Mouse (Mus musculus): ENCODE measurements around the gene C2. TPM values are rescaled to one million over a fixed set of nuclear protein-coding genes. Genes with fewer than 3 reads are reported as not detected.

The C2 gene
- polyA plus RNA-seq, 1 experiment from 2014 or later = 1.4 TPM

GRCm38 (mm10) chr17:34899053-34899889 is 1.2 kb upstream of the C2 start:
- Histone ChIP-seq H3K4me2 (ENCODE audit: low read length) (peak overlapping the region; percentile 96), H3K36me3 (ENCODE audit: control insufficient read depth, insufficient read depth, low read length) (peaks cover 39% of the 10 kb centered on the region), H3K9ac (ENCODE audit: low read length) (peak overlapping the region; percentile 94), H3K4me1 (ENCODE audit: control insufficient read depth, insufficient read depth, low read length) (peaks cover 26% of the 10 kb centered on the region), H3K4me3 (ENCODE audit: low read depth, low read length) (peak overlapping the region; percentile 82), H3K9me3 (replicated peaks; ENCODE audit: control insufficient read depth, low read length) (no peaks in the 10 kb centered on the region), H3K27ac (ENCODE audit: low read depth, low read length) (peak overlapping the region; percentile 97), H3K27me3 (replicated peaks; ENCODE audit: control insufficient read depth, insufficient read depth, low read length) (no peaks in the 10 kb centered on the region)
- no peak; the same call in 1 of the 2 replicates for ATAC-seq
- under 1% methylated on average over 41 of the region's 45 CpGs for WGBS
- peak; percentile 29 for DNase-seq (ENCODE audit: low spot score)

- ATAC-seq (peak; percentile 19; the same call in 1 of the 2 replicates), DNase-seq (ENCODE audit: low spot score) (peak; percentile 73)
- Histone ChIP-seq H3K9ac (ENCODE audit: low read length) (peak overlapping the region; percentile 94), H3K4me1 (ENCODE audit: control insufficient read depth, insufficient read depth, low read length) (peaks cover 26% of the 10 kb centered on the region), H3K4me3 (ENCODE audit: low read depth, low read length) (peak overlapping the region; percentile 82), H3K27ac (ENCODE audit: low read depth, low read length) (peak overlapping the region; percentile 97), H3K27me3 (replicated peaks; ENCODE audit: control insufficient read depth, insufficient read depth, low read length) (no peaks in the 10 kb centered on the region), H3K36me3 (ENCODE audit: control insufficient read depth, insufficient read depth, low read length) (peaks cover 35% of the 10 kb centered on the region), H3K4me2 (ENCODE audit: low read length) (peak overlapping the region; percentile 96), H3K9me3 (replicated peaks; ENCODE audit: control insufficient read depth, low read length) (no peaks in the 10 kb centered on the region)
- 0% methylated on average over 1 of the region's 47 CpGs for WGBS
Observed at GRCm38 (mm10) chr17:34898706-34899052, 614 bp upstream of the C2 start.

DNA sequence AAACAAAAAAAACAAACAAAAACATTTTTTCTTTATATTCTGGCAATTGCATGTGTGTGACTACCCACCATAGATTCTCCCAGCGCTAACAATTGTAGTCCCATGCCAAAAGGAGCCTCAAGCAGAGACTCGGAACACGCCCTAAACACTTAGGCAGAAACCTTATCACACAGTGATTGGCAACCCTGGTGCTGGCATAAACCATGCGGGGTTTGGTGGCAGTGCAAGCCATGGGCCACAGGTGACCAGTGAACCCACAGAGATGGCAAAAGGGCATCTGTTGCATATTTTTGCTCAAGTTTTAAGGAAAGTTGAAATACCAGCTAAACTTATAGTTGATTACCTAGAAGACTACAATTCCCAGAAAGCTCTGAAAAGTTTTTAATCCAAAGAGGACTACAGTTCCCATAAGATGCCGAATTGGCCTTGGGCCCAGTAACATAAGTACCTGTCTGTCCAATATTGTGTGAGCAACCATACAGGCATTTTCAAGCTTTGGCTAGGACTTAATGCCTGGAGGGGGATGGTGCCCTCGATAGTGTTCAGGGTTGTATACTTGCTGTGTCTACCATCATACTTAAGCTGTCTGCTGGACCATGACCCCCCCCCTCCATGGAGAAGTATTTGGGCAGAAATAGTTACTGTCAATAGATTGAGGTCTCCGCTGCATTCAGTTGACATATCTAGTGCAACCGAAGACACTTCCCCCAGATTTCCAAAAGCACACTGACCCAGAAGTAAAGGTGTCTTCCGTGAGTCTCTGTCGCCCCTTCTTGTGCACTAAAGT is 499 bp downstream of the C2 start:
- peak overlapping the region; percentile 97 for H3K27ac ChIP-seq (ENCODE audit: low read depth, low read length)
- H3K4me2 ChIP-seq (ENCODE audit: low read length) = peak overlapping the region; percentile 96
- DNase-seq (ENCODE audit: low spot score) = peak; percentile 71
- no peaks in the 10 kb centered on the region for H3K9me3 ChIP-seq (replicated peaks; ENCODE audit: control insufficient read depth, low read length)
- peaks cover 29% of the 10 kb centered on the region for H3K4me1 ChIP-seq (ENCODE audit: control insufficient read depth, insufficient read depth, low read length)
- 16% methylated on average over 10 of the region's 10 CpGs for WGBS
- H3K36me3 ChIP-seq (ENCODE audit: control insufficient read depth, insufficient read depth, low read length) = peaks cover 24% of the 10 kb centered on the region
- H3K27me3 ChIP-seq (replicated peaks; ENCODE audit: control insufficient read depth, insufficient read depth, low read length) = no peaks in the 10 kb centered on the region
- no peak for ATAC-seq
- peak overlapping the region; percentile 82 for H3K4me3 ChIP-seq (ENCODE audit: low read depth, low read length)
- peak overlapping the region; percentile 94 for H3K9ac ChIP-seq (ENCODE audit: low read length)

- H3K27ac ChIP-seq (ENCODE audit: low read depth, low read length) = no peak overlapping the region
- H3K9ac ChIP-seq (ENCODE audit: low read length) = peak overlapping the region; percentile 21; the same call in 1 of the 2 replicates
- peaks cover 29% of the 10 kb centered on the region for H3K4me1 ChIP-seq (ENCODE audit: control insufficient read depth, insufficient read depth, low read length)
Observed at GRCm38 (mm10) chr17:34896366-34896765, 1.7 kb downstream of the C2 start.

DNA sequence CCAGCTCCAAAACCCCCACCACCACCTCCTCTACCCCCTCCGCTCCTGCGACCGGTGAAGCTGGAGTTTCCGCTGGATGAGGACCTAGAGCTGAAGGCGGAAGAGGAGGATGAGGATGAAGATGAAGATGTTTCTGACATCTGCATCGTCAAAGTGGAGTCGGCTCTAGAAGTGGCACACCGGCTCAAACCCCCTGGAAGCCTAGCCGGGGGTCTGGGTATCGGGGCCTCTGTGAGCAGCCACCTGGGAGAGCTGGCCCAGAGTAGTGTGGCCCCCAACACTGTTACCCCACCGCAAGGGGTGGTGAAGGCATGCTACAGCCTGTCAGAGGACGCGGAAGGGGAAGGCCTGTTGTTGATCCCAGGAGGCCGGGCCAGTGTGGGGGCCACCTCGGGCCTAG is 2.3 kb downstream of the C2 start:
- Histone ChIP-seq H3K4me3 (ENCODE audit: low read depth, low read length) (peak overlapping the region; percentile 84), H3K36me3 (ENCODE audit: control insufficient read depth, insufficient read depth, low read length) (peaks cover 9% of the 10 kb centered on the region), H3K4me2 (ENCODE audit: low read length) (peak overlapping the region; percentile 83), H3K27me3 (replicated peaks; ENCODE audit: control insufficient read depth, insufficient read depth, low read length) (no peaks in the 10 kb centered on the region), H3K9me3 (replicated peaks; ENCODE audit: control insufficient read depth, low read length) (no peaks in the 10 kb centered on the region), H3K9ac (ENCODE audit: low read length) (peak overlapping the region; percentile 95), H3K27ac (ENCODE audit: low read depth, low read length) (peak overlapping the region; percentile 93; the same call in 1 of the 2 replicates), H3K4me1 (ENCODE audit: control insufficient read depth, insufficient read depth, low read length) (peaks cover 29% of the 10 kb centered on the region)
- no peak for DNase-seq (ENCODE audit: low spot score)
- WGBS = 92% methylated on average over 15 of the region's 15 CpGs
- ATAC-seq = no peak

More at GRCm38 (mm10) chr17:34896366-34896765, 1.7 kb downstream of the C2 start:
- DNase-seq (ENCODE audit: low spot score) (no peak), ATAC-seq (no peak)
- Histone ChIP-seq H3K4me3 (ENCODE audit: low read depth, low read length) (0 out of 2 replicates have a peak overlapping the region, but pooled peaks have one; percentile 5), H3K9me3 (replicated peaks; ENCODE audit: control insufficient read depth, low read length) (no peaks in the 10 kb centered on the region), H3K36me3 (ENCODE audit: control insufficient read depth, insufficient read depth, low read length) (peaks cover 16% of the 10 kb centered on the region), H3K27me3 (replicated peaks; ENCODE audit: control insufficient read depth, insufficient read depth, low read length) (no peaks in the 10 kb centered on the region), H3K4me2 (ENCODE audit: low read length) (peak overlapping the region; percentile 83)
- WGBS = 81% methylated on average over 17 of the region's 17 CpGs

GRCm38 (mm10) chr17:34894801-34895530 is 3.1 kb downstream of the C2 start:
- Histone ChIP-seq H3K27ac (ENCODE audit: low read depth, low read length) (peak overlapping the region; percentile 93), H3K4me3 (ENCODE audit: low read depth, low read length) (peak overlapping the region; percentile 84), H3K27me3 (replicated peaks; ENCODE audit: control insufficient read depth, insufficient read depth, low read length) (no peaks in the 10 kb centered on the region), H3K4me1 (ENCODE audit: control insufficient read depth, insufficient read depth, low read length) (peaks cover 23% of the 10 kb centered on the region), H3K9ac (ENCODE audit: low read length) (peak overlapping the region; percentile 95), H3K4me2 (ENCODE audit: low read length) (peak overlapping the region; percentile 83), H3K36me3 (ENCODE audit: control insufficient read depth, insufficient read depth, low read length) (peaks cover 9% of the 10 kb centered on the region), H3K9me3 (replicated peaks; ENCODE audit: control insufficient read depth, low read length) (no peaks in the 10 kb centered on the region)
- 6% methylated on average over 44 of the region's 51 CpGs for WGBS
- peak; percentile 31 for ATAC-seq
- DNase-seq (ENCODE audit: low spot score) = peak; percentile 48

DNA sequence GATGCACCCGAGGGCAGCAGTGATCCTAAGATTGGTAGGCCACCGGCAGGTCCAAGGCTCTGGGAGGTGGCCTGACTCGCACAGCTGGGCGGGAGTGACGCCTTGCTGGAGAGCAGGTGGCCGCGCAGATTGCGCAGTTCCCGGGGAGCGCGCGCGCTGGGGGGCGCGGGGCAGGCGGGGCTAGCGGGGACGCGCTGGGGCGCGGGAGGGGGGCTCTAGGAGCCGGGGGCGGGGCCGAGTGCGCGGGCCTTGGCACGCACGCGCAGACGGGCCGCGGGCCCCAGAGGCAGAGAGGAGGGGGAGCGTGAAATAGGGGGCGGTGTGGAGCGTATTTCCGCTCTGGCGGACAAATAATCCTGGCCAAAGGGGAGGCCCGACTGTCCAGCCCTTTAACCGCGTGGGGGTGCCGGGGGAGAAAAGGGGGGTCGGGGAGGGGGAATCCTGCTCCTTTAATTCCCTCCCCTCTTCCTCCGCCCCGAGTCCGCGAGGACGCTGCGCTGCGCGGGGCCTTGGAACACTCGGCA is 3.9 kb downstream of the C2 start:
- H3K36me3 ChIP-seq (ENCODE audit: control insufficient read depth, insufficient read depth, low read length) = peaks cover 9% of the 10 kb centered on the region
- peak overlapping the region; percentile 95 for H3K9ac ChIP-seq (ENCODE audit: low read length)
- H3K27ac ChIP-seq (ENCODE audit: low read depth, low read length) = peak overlapping the region; percentile 93
- no peaks in the 10 kb centered on the region for H3K9me3 ChIP-seq (replicated peaks; ENCODE audit: control insufficient read depth, low read length)
- H3K4me1 ChIP-seq (ENCODE audit: control insufficient read depth, insufficient read depth, low read length) = peaks cover 23% of the 10 kb centered on the region
- H3K4me3 ChIP-seq (ENCODE audit: low read depth, low read length) = peak overlapping the region; percentile 84
- H3K4me2 ChIP-seq (ENCODE audit: low read length) = peak overlapping the region; percentile 83
- peak; percentile 98 for DNase-seq (ENCODE audit: low spot score)
- WGBS = under 1% methylated on average over 40 of the region's 51 CpGs
- H3K27me3 ChIP-seq (replicated peaks; ENCODE audit: control insufficient read depth, insufficient read depth, low read length) = no peaks in the 10 kb centered on the region
- ATAC-seq = peak; percentile 87

DNA sequence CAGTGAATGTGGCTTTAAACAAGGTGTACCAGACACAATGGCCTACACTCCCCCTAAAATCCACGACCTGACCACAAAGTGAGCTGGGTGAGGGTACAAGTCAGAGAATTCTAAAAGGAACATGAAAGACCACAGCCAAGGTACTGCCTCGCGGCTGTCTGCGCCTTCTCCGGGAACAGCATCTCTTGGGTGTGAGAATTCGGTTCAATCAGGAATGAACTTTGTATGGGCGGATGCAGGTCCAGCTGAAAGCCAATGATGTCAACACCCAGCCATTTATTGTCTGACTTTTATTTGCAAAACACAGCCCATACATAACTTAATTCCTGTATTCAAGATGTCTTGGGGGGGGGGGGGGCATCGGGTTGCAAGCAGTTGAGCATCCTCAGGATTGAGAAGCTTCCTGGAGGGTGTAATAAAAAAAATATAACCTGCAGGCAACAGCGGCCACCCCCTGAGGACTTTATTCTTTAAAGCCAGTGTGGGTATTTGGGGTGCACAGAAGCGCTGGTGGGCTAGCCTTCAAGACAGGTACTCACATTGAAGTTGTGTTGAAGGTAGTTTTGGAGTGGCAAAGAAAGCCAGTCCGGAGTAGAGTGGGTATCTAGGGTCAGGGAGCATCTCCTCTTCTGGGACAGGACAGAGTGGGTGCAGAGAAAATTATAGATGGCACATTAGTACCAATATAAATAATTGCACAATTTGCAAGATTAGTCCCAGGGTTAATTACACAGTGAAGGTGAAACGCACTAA is 4.8 kb downstream of the C2 start:
- ATAC-seq = no peak
- 67% methylated on average over 12 of the region's 12 CpGs for WGBS
- no peak for DNase-seq (ENCODE audit: low spot score)
- Histone ChIP-seq H3K4me2 (ENCODE audit: low read length) (peak overlapping the region; percentile 83), H3K9ac (ENCODE audit: low read length) (peak overlapping the region; percentile 44), H3K27ac (ENCODE audit: low read depth, low read length) (peak overlapping the region; percentile 93), H3K4me1 (ENCODE audit: control insufficient read depth, insufficient read depth, low read length) (peaks cover 23% of the 10 kb centered on the region), H3K27me3 (replicated peaks; ENCODE audit: control insufficient read depth, insufficient read depth, low read length) (no peaks in the 10 kb centered on the region), H3K36me3 (ENCODE audit: control insufficient read depth, insufficient read depth, low read length) (peaks cover 9% of the 10 kb centered on the region), H3K9me3 (replicated peaks; ENCODE audit: control insufficient read depth, low read length) (no peaks in the 10 kb centered on the region), H3K4me3 (ENCODE audit: low read depth, low read length) (peak overlapping the region; percentile 84)

Data from forebrain, embryonic 14.5 days (tissue).